8 mouse cellular contexts compared by ENCODE assay signal in the genomic region with DNA sequence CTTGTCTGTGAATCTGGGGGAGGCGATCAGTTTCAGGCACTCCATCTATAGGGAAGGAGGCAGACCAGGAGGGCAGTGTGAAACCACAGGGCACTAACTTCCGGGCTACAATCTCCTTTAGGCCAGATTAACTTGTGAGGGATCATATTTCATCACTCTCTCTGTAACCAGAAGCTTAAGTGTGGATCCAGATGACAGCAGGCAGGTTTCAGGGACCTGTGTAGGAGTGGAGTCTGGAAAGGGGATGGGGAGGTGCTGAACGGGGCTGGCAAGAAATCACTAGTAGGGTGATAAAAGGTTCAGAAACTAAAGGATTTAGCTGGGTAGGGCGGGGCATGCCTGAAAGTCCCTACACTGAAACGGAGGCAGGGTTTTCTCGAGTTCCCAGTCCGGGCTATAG. TPM values are rescaled to one million over a fixed set of nuclear protein-coding genes. Genes with fewer than 3 reads are reported as not detected.
DNase-seq lines count a peak whose midpoint lies in the region; ATAC-seq and TF ChIP-seq lines count a peak whose summit lies in the region.

No protein-coding gene starts in this region.

- no peak for TF ChIP-seq POLR2A in CH12.LX (IDR thresholded peaks at IDR 0.05; ENCODE audit: low read depth, low read length)

- no peak for TF ChIP-seq RAD21 in CH12.LX (IDR thresholded peaks at IDR 0.05; ENCODE audit: low read depth, low read length)

- no peaks in the 10 kb centered on the region for H3K9me3 ChIP-seq in erythroblast, embryonic 14.5 days (ENCODE audit: control insufficient read depth, low read length)
- no peaks in the 10 kb centered on the region for H3K9me3 ChIP-seq in CH12.LX (replicated peaks; ENCODE audit: low read length)
- H3K9me3 ChIP-seq in midbrain, embryonic 10.5 days (replicated peaks) = no peaks in the 10 kb centered on the region

- peak overlapping the region; percentile 79; the same call in 1 of the 2 replicates for H3K9ac ChIP-seq in CH12.LX (ENCODE audit: insufficient read depth, low read depth)

- H3K36me3 ChIP-seq in erythroblast, embryonic 14.5 days (ENCODE audit: control insufficient read depth) = peaks cover 40% of the 10 kb centered on the region
- H3K36me3 ChIP-seq in CH12.LX (replicated peaks in 1 of 2; ENCODE audit: control insufficient read depth in 1 of 2, insufficient read depth in 1 of 2, low read length in 1 of 2) = peaks cover 34 to 47% of the 10 kb centered on the region in 2 experiments
- no peaks in the 10 kb centered on the region; the same call in 1 of the 2 replicates for H3K36me3 ChIP-seq in midbrain, embryonic 10.5 days

- 4% methylated on average over 7 of the region's 7 CpGs for WGBS in midbrain, embryonic 10.5 days

- peaks cover 25% of the 10 kb centered on the region for H3K27me3 ChIP-seq in erythroblast, embryonic 14.5 days (ENCODE audit: control insufficient read depth)
- peaks cover 8% of the 10 kb centered on the region for H3K27me3 ChIP-seq in CH12.LX (replicated peaks)
- peaks cover 51% of the 10 kb centered on the region for H3K27me3 ChIP-seq in midbrain, embryonic 10.5 days (ENCODE audit: low read depth, poor library complexity, severe bottlenecking)

- peaks cover 33% of the 10 kb centered on the region for H3K4me1 ChIP-seq in erythroblast, embryonic 14.5 days (ENCODE audit: control insufficient read depth)
- peaks cover 6 to 31% of the 10 kb centered on the region in 2 experiments for H3K4me1 ChIP-seq in CH12.LX (ENCODE audit: control insufficient read depth in 1 of 2, insufficient read depth in 2 of 2)
- peaks cover 57% of the 10 kb centered on the region for H3K4me1 ChIP-seq in midbrain, embryonic 10.5 days

- ATAC-seq in erythroblast, adult 5-6 weeks (replicated peaks; ENCODE audit: low FRiP score, poor library complexity, severe bottlenecking) = no peak
- peak; percentile 18; the same call in 1 of the 2 replicates for ATAC-seq in granulocyte monocyte progenitor cell, adult 5-6 weeks (replicated peaks; ENCODE audit: poor library complexity, severe bottlenecking)

- TF ChIP-seq EP300 in CH12.LX (IDR thresholded peaks at IDR 0.05; ENCODE audit: low read length) = no peak

- DNase-seq in CH12.LX (ENCODE audit: extremely low read depth) = no peak
- no peak for DNase-seq in midbrain, embryonic 10.5 days (ENCODE audit: low spot score)
- DNase-seq in thymus, postnatal 36 days = no peak
- DNase-seq in layer of hippocampus, adult 8-10 months (ENCODE audit: low spot score in 2 of 2) = no peak
- no peak for DNase-seq in kidney, postnatal 4 days

- dilution Hi-C loops in CH12.LX (cut with MboI; ENCODE audit: extremely low pct_ligation_motif_present, extremely low pct_unique_long_range_greater_than_20kb, low sequenced_read_pairs) = no loop called here

- H3K79me2 ChIP-seq in CH12.LX (replicated peaks; ENCODE audit: control insufficient read depth, extremely low read depth, insufficient read depth, poor library complexity, severe bottlenecking) = no peaks in the 10 kb centered on the region

- TF ChIP-seq CTCF in CH12.LX (conservative IDR thresholded peaks at IDR 0.05 in 1 of 2, IDR thresholded peaks at IDR 0.05 in 1 of 2; ENCODE audit: low read depth in 2 of 2, low read length in 2 of 2) = no peak

- in situ Hi-C loops in CH12.LX (cut with MboI; ENCODE audit: low pct_ligation_motif_present, low pct_unique_long_range_greater_than_20kb, low sequenced_read_pairs) = no loop called here

- peak overlapping the region; percentile 76 for H3K4me3 ChIP-seq in erythroblast, embryonic 14.5 days (replicated peaks)
- H3K4me3 ChIP-seq in CH12.LX (replicated peaks in 1 of 3; ENCODE audit: low read depth in 2 of 3, low read length in 2 of 3, poor library complexity in 1 of 3) = peak overlapping the region in 2 of 3 experiments; percentile 62 to 83
- H3K4me3 ChIP-seq in midbrain, embryonic 10.5 days = peak overlapping the region; percentile 57

- H3K27ac ChIP-seq in CH12.LX (ENCODE audit: insufficient read depth, low read depth) = no peak overlapping the region
- H3K27ac ChIP-seq in midbrain, embryonic 10.5 days (replicated peaks) = peak overlapping the region; percentile 80

- peak overlapping the region; percentile 77 for H3K4me2 ChIP-seq in CH12.LX (ENCODE audit: insufficient read depth, low read depth, poor library complexity, severe bottlenecking)

TF ChIP-seq in CH12.LX, 34 proteins besides CTCF, POLR2A, EP300 and RAD21:
- TF ChIP-seq BHLHE40 (IDR thresholded peaks at IDR 0.05; ENCODE audit: low read depth, low read length) (no peak), MYC (IDR thresholded peaks at IDR 0.05; ENCODE audit: low read depth, low read length) (no peak), MAZ (IDR thresholded peaks at IDR 0.05; ENCODE audit: low read depth, low read length) (no peak), ETS1 (conservative IDR thresholded peaks at IDR 0.05; ENCODE audit: low read depth, low read length) (no peak)

RNA-seq across cellular contexts. Expression of gene Ap1g2, which starts 1.0 kb away (rescaled TPM):
- polyA plus RNA-seq in erythroblast, embryonic 14.5 days (2012) = 1.7 and 2.4 TPM in 2 replicates
- 1.7 and 5.9 TPM in 2 replicates for total RNA-seq in erythroblast, adult 5-6 weeks (2015; ENCODE audit: low replicate concordance)
- total RNA-seq in erythroblast, adult 5-6 weeks (2017; ENCODE audit: low replicate concordance) = 2.5 and 3.7 TPM in 2 replicates
- 23.4 and 28.5 TPM in 2 replicates for total RNA-seq in CH12.LX (2012; rRNA removed)
- total RNA-seq in CH12.LX (2014; rRNA removed) = 16.2 and 18.3 TPM in 2 replicates
- 59.1 and 64.8 TPM in 2 replicates for polyA plus RNA-seq in CH12.LX (2012; ENCODE audit: insufficient read length, low read depth)
- 56.6 and 87.9 TPM in 2 replicates for total RNA-seq in granulocyte monocyte progenitor cell, adult 5-6 weeks (2014; fragmentation: Nextera tagmentation)
- 12.4 and 15.1 TPM in 2 replicates for total RNA-seq in granulocyte monocyte progenitor cell, adult 5-6 weeks (2017)
- 12.7 and 15.0 TPM in 2 replicates for polyA plus RNA-seq in midbrain, embryonic 10.5 days (2016; fragmentation: Nextera tagmentation; extraction: Ambion mirVana)
- total RNA-seq in layer of hippocampus, adult 8-10 months (2022) = 10 to 100 TPM; 10.8 to 20.7 (median 14.8) TPM

RNA-seq across cellular contexts. Expression of gene Thtpa, which starts 10.8 kb away (rescaled TPM):
- 0.02 and 0.04 TPM in 2 replicates for polyA plus RNA-seq in erythroblast, embryonic 14.5 days (2012)
- 0.19 and 1.7 TPM in 2 replicates for total RNA-seq in erythroblast, adult 5-6 weeks (2015; ENCODE audit: low replicate concordance)
- 1.4 and 1.6 TPM in 2 replicates for total RNA-seq in erythroblast, adult 5-6 weeks (2017; ENCODE audit: low replicate concordance)
- total RNA-seq in CH12.LX (2012; rRNA removed) (3.7 and 4.0 TPM in 2 replicates), CH12.LX (2014; rRNA removed) (9.0 and 9.4 TPM in 2 replicates)
- 5.5 and 6.7 TPM in 2 replicates for polyA plus RNA-seq in CH12.LX (2012; ENCODE audit: insufficient read length, low read depth)
- total RNA-seq in granulocyte monocyte progenitor cell, adult 5-6 weeks (2014; fragmentation: Nextera tagmentation) = 11.9 and 16.2 TPM in 2 replicates
- 10.0 and 13.0 TPM in 2 replicates for total RNA-seq in granulocyte monocyte progenitor cell, adult 5-6 weeks (2017)
- polyA plus RNA-seq in midbrain, embryonic 10.5 days (2016; fragmentation: Nextera tagmentation; extraction: Ambion mirVana) = 28.1 and 30.8 TPM in 2 replicates
- total RNA-seq in layer of hippocampus, adult 8-10 months (2022) = 10 to 100 TPM; 19.5 to 23.2 (median 22.3) TPM

RNA-seq across cellular contexts. Expression of gene Jph4, which starts 11.3 kb away (rescaled TPM):
- 0.02 TPM in 1 of 2 replicates, not detected in the other for polyA plus RNA-seq in erythroblast, embryonic 14.5 days (2012)
- total RNA-seq in erythroblast, adult 5-6 weeks (2015; ENCODE audit: low replicate concordance) = not detected in 2 replicates
- total RNA-seq in erythroblast, adult 5-6 weeks (2017; ENCODE audit: low replicate concordance) = not detected in 2 replicates
- total RNA-seq in CH12.LX (2012; rRNA removed) (not detected in 2 replicates), CH12.LX (2014; rRNA removed) (not detected in 2 replicates)
- polyA plus RNA-seq in CH12.LX (2012; ENCODE audit: insufficient read length, low read depth) = not detected in 2 replicates
- total RNA-seq in granulocyte monocyte progenitor cell, adult 5-6 weeks (2014; fragmentation: Nextera tagmentation) = not detected in 2 replicates
- not detected in 2 replicates for total RNA-seq in granulocyte monocyte progenitor cell, adult 5-6 weeks (2017)
- 0.53 and 1.2 TPM in 2 replicates for polyA plus RNA-seq in midbrain, embryonic 10.5 days (2016; fragmentation: Nextera tagmentation; extraction: Ambion mirVana)
- total RNA-seq in layer of hippocampus, adult 8-10 months (2022) = 100 to 1,000 TPM; 361 to 416 (median 386) TPM

RNA-seq across cellular contexts. Expression of gene Zfhx2, which starts 13.3 kb away (rescaled TPM):
- 0.06 TPM in 2 replicates for polyA plus RNA-seq in erythroblast, embryonic 14.5 days (2012)
- total RNA-seq in erythroblast, adult 5-6 weeks (2015; ENCODE audit: low replicate concordance) = 1.3 and 1.7 TPM in 2 replicates
- total RNA-seq in erythroblast, adult 5-6 weeks (2017; ENCODE audit: low replicate concordance) = 0.34 and 0.42 TPM in 2 replicates
- total RNA-seq in CH12.LX (2012; rRNA removed) (0.34 and 0.59 TPM in 2 replicates), CH12.LX (2014; rRNA removed) (0.03 and 0.07 TPM in 2 replicates)
- polyA plus RNA-seq in CH12.LX (2012; ENCODE audit: insufficient read length, low read depth) = 0.29 and 0.30 TPM in 2 replicates
- total RNA-seq in granulocyte monocyte progenitor cell, adult 5-6 weeks (2014; fragmentation: Nextera tagmentation) = 3.0 and 5.2 TPM in 2 replicates
- total RNA-seq in granulocyte monocyte progenitor cell, adult 5-6 weeks (2017) = 0.26 and 0.82 TPM in 2 replicates
- 7.6 and 12.5 TPM in 2 replicates for polyA plus RNA-seq in midbrain, embryonic 10.5 days (2016; fragmentation: Nextera tagmentation; extraction: Ambion mirVana)
- total RNA-seq in layer of hippocampus, adult 8-10 months (2022) = 10 to 100 TPM; 45.9 to 69.4 (median 55.7) TPM

Comparison
In these comparisons a context has a peak if more than half of its experiments do, and no peak if none do; other contexts are left out.
1. RNA of gene Jph4, which starts 11.3 kb away (total RNA-seq): 361 to 416 TPM in layer of hippocampus, adult 8-10 months; not detected in CH12.LX, not detected in erythroblast, adult 5-6 weeks and not detected in granulocyte monocyte progenitor cell, adult 5-6 weeks; every median in the first group is over 100 times any median in the second.
2. Peak in every context shown above with its lines, with median percentiles within 50 percentile points of each other: H3K4me3 ChIP-seq.